Mouse (Mus musculus) megakaryocyte, embryonic 14.5 days (primary cell): ENCODE measurements around the gene Aes.

Experiments used
- FLI1 ChIP-seq: IDR thresholded peaks from 2 replicates; pipeline ENCODE4 v1.6.1; 2012; ENCODE audit warnings: low read length, inconsistent platforms, mixed read lengths
- GATA1 ChIP-seq: IDR thresholded peaks from 3 replicates; pipeline ENCODE4 v1.6.1; 2012; ENCODE audit warnings: mixed read lengths, low read length, inconsistent platforms, borderline replicate concordance

DNA sequence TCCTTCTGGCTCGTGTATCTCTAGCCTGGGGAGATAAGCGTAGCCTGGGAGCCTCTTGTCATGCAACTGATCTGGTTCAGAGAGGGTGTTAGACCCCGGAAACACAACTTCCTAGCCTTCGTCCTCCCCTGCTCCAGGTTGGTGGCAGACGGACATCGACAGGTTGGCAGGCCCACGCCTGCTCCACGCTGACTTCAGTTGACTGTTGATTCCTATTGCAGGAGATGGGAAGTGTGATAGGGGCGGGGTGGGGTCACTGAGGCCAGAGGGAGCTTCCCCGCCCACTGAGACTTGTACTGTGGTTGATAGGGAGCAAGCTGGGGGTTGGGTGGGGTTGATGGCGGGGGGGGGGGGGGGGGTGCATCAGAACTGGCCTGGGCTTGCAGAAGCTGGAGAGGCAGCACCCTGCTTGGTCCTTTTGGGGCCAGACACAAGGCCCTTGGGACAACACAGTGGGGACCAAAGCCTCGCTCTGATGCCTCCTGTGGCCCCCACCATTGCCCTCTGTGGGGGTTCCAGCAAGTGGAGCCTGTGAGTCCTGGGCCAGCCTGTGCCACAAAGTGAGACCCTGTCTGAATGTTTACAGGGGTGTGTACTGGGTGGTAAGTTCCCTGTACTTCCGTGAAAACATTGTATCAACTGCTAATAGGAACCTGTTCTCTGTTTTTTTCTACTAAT, 34.1 kb upstream of the Aes start:
- TF ChIP-seq GATA1 (no peak), FLI1 (no peak)
